Mouse (Mus musculus) spleen, postnatal 14 days (tissue): ENCODE data around the gene Igfbp4.

ENCODE experiments used
- DNase-seq, 2 experiments: peaks; one replicate each; pipeline ENCODE4 v3.0.0; 2021 to 2022; ENCODE audit warnings: low spot score in 2 of 2

Gene Igfbp4

DNA sequence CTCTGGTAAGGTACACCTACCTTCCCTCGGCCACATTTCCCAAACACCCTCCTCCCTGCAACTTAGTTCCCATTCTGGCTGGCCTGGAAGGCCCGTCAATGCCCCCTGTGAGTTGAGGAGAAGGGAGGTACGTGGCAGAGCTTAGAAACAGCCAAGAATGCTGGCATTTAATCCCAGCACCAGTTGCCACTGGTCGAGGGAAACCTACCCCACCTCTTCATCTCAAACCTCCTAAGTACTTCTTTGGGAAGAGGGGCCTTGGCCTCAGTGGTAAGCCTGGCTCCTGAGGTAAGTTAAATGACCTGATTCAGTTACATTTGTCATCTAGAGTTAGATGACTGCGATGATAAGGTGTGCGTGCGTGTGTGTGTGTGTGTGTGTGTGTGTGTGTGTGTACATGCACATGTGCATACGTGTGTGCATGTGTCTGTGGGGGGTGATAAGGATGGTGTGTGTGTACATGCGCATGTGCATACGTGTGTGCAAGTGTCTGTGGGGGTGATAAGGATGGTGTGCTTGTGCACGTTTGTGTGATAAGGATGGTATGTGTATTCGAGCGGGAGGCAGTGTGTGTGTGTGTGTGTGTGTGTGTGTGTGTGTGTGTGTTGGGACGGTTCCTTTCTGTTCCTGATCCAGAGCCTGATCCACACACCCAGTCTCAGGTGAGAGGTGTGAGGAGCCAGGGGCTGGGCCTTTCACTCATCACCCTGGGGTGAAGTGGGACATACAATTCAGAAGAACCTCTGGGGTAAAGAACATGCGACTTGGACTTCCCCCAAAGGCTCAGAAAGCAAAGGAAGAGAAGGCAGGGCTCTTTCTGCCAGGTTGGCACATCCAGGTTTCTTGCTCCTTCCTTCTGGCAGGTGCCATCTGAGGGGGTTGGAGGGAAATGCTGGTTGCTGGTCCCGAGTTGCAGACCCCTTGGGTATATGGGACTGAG lies 1.1 kb downstream of the Igfbp4 start:
- no peak for DNase-seq

DNA sequence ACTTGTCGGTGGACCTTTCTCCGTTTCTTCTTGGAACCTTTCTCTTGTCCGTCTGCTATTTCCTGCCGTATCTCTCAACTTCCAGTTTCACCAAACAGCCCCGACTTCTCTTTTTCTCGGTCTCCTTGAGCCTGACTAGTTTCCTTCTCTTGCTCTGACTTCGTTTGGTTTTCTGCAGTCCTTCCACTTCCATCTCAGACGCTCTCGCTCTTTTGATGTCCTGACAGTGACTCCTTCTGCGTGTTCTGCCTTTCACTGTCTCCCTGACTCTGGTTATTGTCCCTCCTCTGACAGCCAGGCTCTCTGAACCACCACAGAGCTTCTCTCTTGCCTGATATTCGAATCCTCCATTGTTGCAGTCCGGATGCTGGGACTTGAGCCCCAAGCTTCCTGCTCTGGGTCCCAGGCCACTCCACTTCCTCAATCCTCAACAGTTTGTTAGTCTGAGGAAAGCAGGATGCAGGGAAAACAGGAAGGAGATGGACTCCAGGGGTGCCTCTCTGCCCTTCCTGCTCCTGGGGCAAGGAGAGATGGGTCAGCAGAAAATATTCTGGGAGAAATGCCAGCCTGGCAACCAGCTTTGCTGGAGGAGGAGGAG lies 1.9 kb downstream of the Igfbp4 start:
- DNase-seq, result no peak

DNA sequence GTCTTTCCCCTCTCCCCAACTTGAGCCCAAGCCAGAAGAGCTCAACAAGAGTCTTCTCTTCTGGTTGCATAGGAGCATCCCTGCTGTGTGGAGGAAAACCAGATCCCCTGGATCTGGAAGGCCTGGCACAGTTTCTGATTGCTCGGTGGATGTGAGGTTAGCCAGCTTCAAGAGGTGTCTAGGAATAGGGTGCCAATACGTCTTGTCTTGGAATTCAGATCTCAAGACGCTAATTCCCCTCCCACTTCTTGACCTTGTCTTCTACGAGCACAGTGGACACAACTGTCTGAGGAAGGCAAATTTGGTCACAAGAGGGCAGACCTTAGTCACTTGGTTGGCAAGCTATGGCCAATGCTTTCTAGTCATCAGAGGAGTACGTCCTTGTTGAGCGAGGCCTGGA lies 2.6 kb downstream of the Igfbp4 start:
- no peak for DNase-seq

DNA sequence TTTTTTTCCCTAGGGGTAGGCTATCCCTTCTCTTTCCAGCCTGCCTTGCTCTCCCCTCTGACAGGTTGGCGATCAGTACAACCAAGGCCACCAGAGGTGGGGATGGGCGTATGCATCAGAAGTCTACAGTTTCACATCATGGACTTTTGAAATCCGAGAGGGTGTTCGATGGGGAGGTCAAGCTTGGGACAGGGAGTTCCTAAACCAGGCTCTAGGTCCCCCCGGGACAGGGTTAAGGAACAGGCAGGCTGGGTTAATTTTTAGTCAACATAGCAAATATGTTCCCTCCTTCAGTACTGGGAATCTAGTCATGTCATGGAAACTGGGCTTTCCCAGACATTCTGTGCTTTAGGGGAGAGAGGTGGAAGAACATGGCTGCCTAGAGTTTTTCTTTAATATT lies 3.3 kb downstream of the Igfbp4 start:
- no peak for DNase-seq

DNA sequence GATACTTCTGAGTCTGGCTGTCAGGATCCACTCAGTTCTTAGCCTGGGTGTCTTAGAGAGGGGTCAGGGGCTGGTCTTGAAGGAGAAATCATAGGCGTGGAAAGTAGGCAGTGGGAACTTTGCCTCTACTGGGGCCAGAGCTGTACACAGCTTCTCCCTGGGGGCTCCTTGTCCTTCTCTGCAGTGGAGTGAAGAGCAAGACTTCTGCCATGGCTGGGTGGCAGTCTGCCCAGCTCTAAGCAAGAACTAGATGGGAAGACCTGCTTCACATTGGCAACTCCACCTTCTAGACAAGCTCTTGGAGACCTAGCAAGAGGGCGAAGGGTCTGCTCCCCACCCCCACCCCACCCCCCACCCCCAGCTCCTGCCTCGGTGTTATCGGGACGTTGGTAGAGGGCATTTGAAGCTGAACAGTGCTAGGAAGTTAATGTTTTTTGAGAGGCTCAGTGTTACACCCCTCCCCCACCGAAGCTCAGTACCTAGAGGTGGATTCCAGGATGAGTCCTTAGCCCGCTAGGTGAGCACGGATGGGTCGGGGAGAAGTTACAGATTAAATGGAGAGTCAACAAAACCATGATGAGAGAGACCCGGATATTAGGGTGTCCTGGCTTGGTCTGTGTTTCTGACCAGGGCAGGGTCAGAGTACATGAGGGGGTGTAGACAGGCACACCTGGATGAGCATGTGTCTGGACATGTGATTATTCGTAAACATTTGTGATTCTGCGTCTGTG lies 4.3 kb downstream of the Igfbp4 start:
- no peak for DNase-seq

DNA sequence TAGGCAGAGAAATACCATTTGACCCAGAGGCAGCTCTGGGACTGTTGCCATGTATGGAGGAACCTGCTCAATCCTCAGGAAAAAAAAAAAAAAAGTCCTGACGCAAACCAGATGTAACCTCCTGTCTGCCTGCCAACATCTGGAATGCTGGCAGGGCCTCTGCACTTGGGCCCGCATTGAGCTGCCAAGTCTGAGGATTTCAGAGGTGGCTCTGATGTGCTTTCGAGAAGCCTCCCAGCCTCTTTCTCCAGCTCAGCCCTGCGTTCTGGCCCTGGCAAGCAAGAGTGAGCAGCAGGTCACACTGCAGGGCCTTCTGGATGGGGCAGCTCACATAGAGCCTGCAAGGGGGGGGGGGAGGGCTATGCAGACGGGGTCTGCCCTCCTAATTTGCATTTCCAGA lies 6.1 kb downstream of the Igfbp4 start:
- DNase-seq, result no peak

DNA sequence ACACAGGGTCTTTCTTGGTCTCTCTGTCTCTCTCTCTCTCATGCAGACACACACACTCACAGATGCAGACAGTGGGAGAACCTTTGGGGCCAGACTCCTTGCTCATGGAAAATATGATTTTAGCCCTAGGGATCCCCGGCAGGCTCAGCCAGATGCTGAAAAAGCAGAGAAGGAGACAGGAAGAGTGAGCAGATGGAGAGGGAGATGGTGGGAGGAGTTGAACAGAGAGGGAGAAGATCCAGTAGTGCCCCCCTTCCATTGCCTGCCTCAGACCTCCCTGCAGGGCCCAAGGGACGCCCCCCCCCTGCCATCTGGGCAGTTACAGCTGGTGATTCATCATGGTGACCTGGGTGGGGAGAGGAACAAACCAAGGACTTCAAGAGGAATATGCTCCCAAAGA lies 6.6 kb downstream of the Igfbp4 start:
- no peak for DNase-seq

DNA sequence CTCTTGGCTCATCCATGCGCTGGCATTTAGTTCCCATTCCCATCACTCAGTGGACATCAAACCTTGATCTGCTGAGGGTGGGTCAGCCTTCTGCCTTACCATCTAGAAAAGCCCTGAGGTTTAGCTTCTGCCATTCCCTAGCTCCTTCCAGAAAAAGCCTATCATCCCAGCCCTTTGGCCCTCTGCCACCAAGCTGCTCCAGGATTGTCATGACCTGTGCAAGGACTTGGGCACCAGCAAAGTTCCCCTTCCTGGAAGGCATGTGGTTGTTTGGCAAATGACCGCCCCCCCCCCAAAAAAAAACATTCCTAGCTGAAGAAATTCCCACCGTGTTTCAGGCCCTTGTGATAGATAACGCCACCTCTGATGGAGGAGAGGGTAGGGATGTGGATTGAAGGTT lies 14.1 kb downstream of the Igfbp4 start:
- DNase-seq, result no peak

DNA sequence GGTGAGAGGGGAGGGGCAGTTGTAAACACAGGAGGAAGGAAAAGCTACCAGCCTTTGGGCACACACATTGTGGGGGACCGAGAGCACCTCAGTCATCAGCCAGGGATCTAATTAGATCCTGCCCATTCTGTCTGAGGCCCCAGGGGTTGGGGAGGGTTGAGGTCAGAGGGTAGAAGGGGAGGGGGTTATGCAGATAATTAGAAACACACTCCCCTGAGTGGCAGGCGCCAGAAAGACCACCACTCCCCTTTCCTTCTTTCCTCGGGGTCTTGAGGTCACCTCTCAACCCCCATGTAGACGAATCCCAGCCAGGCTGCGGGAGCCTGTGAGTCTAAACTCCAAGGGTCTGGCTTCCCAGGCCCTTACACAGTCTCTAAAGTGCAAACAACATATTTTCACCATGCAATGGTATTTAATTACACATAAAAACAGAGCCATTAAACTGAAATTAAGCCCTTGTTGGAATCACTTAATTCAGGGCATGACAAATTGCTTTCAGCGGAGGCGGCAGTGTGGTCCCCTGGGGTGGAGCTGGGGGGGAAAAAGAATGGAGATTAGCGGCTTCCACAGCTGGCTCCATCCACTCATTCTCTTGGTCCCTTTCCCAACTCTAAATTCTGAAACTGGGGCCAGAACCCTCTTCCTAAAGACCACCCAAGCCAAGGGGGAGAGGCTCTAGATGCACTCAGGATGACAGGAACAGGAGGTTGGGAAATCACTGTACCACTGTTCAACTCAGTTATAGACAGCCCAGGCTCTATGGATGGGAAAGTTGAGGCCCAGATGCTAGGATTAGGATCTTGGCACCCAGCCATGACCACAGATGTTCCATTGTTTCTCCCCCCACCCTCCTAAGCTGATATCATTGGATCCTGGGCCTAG lies 14.8 kb downstream of the Igfbp4 start:
- no peak for DNase-seq

DNA sequence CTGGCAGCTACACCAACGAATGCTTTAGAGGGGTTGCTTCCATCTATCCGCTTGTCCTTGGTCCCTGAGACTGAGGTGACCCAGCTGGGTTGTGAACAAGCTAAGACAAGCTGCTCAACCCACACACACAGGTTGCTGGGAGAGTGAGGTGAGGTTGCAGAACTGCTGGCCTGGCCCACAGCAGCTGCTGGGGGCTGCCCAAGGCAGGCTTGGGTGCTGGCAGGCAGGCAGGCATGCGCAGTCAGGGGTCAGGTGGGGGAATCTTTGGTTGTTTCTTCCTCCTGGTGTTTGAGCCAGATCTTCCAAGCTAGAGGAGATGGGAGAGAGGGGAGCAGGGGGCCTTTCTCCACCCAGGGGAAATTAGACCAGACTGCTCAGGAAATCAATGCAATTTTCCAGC lies 19.4 kb downstream of the Igfbp4 start:
- DNase-seq, result no peak

DNA sequence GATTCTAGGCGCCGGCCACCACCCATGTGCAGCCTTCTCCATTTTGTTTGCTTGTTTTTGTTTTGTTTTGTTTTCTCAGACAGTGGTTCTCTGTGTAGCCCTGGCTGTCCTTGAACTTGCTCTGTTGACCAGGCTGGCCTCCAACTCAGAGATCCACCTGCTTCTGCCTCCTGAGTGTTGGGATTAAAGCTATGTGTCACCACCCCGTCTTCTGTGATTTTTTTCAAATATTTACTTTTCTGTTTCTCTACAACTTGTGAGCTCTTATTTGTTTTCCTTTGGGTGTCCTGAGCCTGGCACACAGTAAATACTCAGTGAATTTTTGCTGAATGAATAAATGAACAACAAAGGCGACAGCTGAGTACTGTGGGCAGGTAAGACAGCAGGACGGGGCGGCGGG lies 21.6 kb downstream of the Igfbp4 start:
- no peak for DNase-seq

DNA sequence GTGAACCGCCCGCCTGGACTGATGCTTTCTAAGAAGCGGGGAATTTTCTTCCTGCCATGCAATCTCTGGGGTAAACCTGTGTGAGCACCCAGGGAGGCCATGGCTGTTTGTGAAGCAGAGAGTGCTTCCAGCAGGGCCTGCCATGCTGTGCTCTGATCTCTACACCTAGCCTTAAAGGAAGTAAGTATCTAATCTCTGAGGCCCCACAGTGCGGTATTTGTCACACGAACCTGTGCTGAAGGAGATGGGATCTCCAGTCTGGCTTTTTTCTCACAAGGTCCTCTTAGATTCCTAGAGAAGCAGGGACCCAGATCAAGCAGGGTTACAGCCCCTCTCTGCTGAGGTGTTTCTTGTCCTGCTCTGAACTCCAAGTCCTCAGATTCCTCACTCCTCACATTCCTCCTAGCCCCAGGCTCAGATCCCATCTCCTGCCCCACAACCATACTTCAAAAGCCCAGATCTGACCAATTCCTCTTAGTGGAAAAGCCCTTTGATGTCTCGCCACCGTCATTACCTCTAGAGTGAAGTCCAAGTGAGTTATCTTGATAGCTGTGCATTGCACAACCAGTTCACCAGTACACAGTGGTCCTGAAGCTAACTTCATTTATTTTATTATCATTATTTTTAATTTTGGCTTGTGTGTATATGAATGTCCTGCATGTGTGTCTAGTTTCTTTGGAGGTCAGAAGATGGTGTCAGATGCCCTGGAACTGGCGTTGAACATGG lies 22.5 kb downstream of the Igfbp4 start:
- DNase-seq, result no peak

DNA sequence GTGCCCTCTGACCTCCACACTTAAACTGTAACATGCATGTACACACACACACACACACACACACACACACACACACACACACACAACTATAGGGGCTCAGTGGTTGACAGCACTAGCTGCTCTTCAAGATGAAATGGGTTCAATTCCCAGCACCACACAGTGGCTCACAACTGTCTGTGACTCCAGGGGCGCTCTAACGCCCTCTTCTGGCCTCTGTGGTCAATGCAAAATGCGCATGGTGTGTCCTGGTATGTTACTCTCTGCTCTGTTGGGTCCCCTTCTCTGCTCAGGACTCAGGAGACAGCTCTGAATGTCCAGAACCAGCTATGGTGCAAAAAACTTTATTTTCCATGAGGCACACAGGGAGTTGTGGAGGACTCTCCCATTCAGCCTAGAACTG lies 24.3 kb downstream of the Igfbp4 start:
- DNase-seq, result no peak

DNA sequence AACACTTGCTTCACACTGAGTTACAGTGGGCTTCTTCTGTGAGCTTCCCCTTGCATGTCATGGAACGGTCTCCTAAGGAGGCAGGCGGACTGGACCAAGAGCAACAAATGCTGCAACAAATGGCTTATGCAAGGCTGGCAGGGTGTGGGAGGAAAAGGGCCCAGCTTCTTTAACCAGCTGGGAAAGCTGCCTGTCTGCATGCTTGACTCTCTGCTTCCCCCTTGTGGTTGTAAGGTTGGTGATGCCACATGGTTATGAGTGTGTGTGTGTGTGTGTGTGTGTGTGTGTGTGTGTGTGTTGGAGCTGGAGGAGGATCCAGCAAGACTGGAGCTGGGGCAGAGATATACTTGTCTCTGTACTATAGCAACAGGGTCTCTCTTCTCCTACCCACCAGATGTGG lies 24.9 kb downstream of the Igfbp4 start:
- peak in 1 of 2 experiments; percentile 50 for DNase-seq

DNA sequence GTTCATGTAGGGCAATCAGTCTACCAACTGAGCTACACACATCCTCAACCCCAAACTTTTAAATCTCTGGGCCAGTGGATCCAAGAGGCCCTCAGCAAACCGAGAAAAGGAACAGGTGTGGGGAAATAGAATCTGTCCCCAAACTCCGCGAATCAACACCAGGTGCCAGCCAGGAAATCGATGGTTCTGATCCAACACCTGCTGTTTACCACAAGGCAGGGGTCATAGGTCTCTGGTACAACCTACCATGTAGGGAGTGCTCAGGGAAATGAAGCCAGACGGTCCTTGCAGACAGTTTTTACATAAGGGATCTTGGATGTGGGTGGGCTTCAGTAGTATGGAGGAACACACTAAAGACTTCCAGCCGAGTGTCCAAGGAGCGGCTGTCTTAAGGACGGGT lies 26.5 kb downstream of the Igfbp4 start:
- no peak for DNase-seq

DNA sequence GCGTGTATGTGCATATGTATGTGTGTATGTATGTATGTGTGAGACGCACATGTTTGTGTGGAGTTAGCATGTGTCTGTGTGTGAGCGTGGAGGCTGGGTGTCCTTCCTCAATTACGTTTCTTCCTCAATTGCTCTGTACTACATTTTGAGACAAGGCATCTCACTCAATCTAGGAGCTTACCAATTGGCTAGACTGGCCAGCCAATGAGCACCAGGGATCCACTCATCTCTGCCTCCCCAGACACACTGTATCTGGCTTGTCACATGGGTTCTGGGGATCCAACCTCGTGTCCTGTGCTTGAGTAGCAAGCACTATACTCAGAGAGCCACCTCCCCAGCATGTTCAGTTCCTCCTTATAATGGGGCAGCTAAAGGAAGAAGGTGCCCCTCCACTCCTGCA lies 27.4 kb downstream of the Igfbp4 start:
- DNase-seq, result no peak

DNA sequence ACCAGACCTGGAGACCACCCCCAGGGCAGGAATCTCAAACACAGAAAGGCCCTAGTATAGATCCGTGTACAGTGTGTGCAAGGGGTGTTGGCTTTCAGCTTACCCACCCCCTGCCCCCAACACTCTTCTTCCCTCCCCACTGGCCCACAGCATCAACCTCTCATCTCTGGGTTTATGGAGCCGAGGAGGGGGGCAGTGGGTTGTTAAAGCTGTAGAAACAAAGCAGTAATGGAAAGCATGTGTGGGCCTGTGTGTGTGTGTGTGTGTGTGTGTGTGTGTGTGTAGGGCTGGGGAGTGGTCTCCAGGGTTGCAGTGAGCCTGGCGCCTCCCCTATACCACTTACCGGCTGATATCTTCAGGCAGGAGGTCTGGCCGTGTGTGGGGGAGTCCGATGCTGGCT lies 30.8 kb downstream of the Igfbp4 start:
- DNase-seq, result no peak

DNA sequence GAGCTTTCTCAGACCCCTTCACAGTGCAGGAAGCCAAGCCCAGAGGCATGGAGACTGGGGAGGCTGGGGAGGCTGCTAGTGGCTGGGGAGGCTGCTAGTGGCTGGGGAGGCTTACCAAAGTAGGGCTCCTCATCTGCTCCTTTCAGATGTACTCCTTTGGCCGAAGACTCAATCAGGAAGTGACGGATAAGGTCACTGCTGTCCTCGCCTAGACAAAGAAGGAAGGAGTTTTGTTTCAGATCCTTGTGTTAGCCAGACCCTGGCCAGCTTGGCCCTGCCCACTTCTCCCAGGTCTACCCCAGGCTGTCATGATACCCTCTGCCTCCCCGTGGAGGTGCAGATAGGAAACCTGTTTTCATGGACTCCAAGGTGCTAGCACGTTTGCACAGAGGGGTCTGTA lies 32.7 kb downstream of the Igfbp4 start:
- DNase-seq, result no peak

DNA sequence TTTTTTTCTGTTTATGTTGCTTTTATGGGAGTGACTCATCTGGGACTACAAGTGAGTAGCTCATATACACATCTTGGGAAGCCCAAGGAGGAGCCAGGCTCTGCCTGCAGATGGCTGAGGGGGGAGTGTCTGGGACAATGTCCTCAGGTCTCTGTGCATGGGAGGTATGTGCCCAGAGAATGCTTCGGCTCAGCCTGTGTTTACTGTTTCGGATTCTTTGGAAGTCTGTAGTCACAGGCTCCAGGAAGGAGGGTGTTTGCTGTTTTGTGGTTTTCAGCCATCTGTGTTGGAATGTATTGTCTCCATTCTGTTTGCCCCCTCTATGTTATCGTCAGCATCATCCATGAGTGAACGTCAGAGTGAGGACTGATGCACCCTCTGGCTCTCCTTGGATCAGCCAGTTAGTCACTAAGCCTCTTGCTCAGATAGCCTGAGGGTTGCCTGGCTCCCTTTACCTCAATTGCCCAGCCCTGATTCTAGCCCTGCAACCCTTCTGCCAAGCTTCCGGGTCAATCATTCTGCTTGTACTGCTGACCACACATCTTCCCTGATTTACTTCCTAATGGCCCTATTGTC lies 35.8 kb downstream of the Igfbp4 start:
- no peak for DNase-seq

DNA sequence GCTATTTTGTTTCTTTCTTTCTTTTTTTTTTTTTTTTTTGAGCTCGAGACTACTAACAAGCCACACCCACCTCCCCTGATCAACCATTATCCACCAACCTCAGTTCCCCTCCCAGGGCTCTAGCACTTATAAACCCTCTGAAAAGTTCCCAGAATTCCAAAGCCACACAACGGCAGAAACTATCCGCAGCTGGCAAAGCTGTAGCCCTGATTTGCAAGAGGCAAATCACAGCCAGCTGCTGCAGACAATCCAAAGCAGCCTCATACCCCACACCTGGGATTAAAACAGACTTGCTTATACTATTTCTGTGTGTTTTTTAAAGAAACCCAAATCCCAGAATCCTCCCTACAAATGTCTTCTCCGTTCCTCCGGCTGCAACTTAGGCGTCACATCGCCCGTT lies 36.8 kb downstream of the Igfbp4 start:
- no peak for DNase-seq
